Mouse (Mus musculus): ENCODE data around the gene Trim7. TPM values are rescaled to one million over a fixed set of nuclear protein-coding genes. Genes with fewer than 3 reads are reported as not detected.
A peak's percentile ranks its signal among the peaks of the same experiment; 100 is the strongest.
"Not testable (repeated sequence)": the region's sequence is repeated elsewhere in the genome, so short reads cannot be mapped to it uniquely, and the experiment has no call there.

Trim7 gene
- total RNA-seq (2017) = 0.19 and 4.3 TPM in 2 replicates

DNA sequence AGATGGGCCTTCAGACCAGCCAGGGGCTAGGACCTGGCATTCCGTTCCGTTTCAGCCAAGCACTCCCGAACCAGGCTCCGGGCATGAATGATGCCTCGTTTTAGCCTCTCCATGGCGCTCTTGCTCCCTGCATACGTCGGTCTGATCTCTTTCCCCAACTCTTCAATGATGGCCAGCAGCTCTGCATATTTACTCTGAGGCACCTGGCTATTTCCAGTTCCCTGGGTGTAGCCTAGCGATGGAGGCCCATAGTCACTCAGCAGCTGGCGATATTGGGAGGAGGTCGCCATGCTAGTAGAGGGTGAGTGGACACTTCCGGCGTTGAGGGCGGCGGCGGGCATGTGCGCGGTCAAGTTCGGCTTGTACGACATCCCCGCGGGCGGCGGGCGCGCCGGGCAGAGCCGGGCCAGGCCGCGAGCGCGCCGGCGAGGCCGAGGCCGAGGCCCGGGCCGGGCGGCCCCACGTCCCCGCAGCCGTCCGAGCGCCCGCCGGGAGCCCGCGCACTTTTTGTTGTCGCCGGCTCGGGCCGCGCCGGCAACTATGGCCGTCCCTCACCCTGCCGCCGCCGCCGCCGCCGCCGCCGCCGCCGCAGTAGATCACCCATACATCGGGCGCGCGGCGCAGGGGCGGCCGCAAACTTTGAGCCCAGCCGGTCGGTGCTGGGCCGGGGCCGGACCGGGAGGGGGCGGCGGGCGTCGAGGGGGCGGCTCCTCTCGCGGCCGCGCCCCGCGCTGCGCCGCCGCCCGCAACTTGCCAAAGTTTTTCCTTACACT lies at the start of gene Trim7, which contains the start of gene Gm12184:
Gene Trim7, plus strand, starts transcription at position 162 of the 773 bp plus-strand sequence.
Gene Gm12184, minus strand, starts transcription at position 677 of the 773 bp plus-strand sequence.
- peak; percentile 20 to 36; a peak in 3 of 4 replicates for ATAC-seq (replicated peaks in 1 of 2; ENCODE audit: insufficient read depth in 1 of 2, low FRiP score in 2 of 2, low TSS enrichment in 1 of 2, low read depth in 1 of 2, poor library complexity in 2 of 2, severe bottlenecking in 2 of 2)

DNA sequence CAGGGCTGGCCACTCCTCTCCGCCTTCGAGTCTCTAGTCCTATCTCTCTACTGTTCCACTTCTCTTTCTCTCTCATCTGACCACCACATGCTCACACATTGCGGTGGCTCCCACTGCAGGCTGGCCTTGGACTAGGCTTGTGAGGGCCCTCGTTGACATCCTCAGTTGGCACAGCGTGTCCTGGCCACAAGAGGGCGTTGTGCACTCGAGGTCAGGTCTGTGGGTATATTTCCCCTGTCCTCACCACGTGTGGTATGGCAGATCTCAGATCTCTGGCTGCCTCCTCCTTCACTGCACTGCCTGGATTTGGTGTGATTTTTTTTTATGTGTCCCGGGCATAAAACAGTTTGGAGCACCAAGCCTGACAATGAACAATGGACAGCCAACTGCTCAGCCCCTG lies 49.3 kb upstream of the Trim7 start:
- ATAC-seq (replicated peaks in 1 of 2; ENCODE audit: insufficient read depth in 1 of 2, low FRiP score in 2 of 2, low TSS enrichment in 1 of 2, low read depth in 1 of 2, poor library complexity in 2 of 2, severe bottlenecking in 2 of 2) = 0 out of 4 replicates have a peak, but pooled peaks of 1 of the 2 experiments have one; percentile 21

DNA sequence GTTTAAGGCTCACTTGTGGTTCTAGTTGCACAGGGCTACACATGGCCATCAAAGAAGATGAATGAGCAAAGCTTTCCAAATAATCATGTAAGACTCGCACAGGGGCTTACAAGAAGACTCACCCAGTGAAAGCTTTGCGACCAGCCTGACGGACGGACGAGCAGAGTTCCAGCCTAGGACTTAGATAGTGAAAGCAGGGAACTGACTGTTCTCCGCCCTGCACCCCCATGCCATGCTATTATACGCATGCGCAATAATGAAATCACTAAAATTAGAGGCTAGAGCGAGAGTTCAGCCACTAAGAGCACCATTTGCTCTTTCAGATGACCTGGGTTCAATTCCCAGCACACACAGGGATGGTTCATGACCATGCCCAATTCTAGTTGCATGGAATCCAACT lies 48.6 kb upstream of the Trim7 start:
- ATAC-seq (replicated peaks in 1 of 2; ENCODE audit: insufficient read depth in 1 of 2, low FRiP score in 2 of 2, low TSS enrichment in 1 of 2, low read depth in 1 of 2, poor library complexity in 2 of 2, severe bottlenecking in 2 of 2) = no peak

DNA sequence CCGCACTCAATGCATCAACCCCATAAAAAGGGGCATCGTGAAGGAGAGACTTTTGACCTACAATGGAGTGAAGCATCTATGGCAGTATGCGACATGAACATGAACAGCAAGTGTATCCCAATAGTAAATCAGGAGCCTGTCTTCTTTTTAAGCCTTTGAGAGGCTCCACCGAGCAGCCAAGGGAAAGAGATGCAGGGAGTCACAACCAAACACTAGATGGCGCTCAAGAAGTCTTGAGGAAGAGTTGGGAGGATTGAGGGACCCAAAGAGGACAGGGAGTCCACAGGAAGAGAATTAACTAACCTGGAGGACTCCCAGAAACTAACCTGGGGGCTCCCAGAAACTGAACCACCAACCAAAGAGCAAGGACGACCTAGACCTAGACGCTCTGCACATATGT lies 46.5 kb upstream of the Trim7 start:
- ATAC-seq (replicated peaks in 1 of 2; ENCODE audit: insufficient read depth in 1 of 2, low FRiP score in 2 of 2, low TSS enrichment in 1 of 2, low read depth in 1 of 2, poor library complexity in 2 of 2, severe bottlenecking in 2 of 2) = peak; percentile 46 to 51; a peak in 2 of 4 replicates

DNA sequence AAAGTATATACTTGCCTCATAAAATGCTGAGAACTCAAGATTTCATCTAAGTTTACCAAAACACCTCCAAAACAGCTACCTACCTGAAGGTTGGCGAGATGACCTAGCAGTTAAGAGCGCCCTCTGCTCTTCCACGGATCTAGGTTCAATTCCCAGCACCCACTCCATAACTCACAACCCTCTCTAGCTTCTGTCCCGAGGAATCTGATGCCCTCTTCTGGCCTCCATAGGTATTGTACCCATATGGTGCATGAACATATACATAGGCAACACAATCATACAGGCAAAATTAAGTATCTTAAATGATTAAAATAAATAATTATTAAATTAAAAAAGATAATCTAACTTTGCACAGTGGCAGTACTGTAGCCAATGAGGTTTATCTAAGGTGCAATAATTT lies 43.7 kb upstream of the Trim7 start:
- ATAC-seq (replicated peaks in 1 of 2; ENCODE audit: insufficient read depth in 1 of 2, low FRiP score in 2 of 2, low TSS enrichment in 1 of 2, low read depth in 1 of 2, poor library complexity in 2 of 2, severe bottlenecking in 2 of 2) = no peak

DNA sequence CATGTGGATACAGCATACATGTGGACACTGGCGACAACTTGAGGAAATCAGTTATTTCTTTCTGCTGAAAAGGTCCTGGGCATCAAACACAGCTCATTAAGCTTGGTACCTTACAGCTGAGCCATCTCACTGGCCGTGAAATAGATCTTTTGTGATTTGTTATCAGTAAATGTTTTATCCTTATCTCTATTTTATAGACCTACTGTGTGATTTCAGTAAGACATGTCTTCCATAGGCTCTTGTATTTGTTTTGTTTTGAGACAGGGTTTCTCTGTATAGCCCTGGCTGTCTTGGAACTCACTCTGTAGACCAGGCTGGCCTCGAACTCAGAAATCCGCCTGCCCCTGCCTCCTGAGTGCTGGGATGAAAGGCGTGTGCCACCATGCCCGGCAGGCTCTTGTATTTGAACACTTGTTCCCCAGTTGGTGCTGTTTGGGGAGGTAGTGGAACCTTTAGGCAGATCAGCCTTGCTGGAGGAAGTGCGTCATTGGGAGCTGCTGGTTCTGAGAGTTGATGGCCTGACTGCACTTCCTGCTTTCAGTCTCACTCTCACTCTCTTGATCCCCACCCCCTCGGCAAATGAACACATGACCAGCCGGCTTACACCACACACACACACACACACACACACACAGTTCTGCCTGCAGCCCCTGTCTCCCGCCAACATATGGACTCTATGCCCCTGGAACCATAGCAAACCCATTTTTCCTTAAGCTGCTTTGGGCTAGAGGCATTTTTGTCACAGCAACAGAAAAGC lies 38.3 kb upstream of the Trim7 start:
- ATAC-seq (replicated peaks in 1 of 2; ENCODE audit: insufficient read depth in 1 of 2, low FRiP score in 2 of 2, low TSS enrichment in 1 of 2, low read depth in 1 of 2, poor library complexity in 2 of 2, severe bottlenecking in 2 of 2) = peak; percentile 92

DNA sequence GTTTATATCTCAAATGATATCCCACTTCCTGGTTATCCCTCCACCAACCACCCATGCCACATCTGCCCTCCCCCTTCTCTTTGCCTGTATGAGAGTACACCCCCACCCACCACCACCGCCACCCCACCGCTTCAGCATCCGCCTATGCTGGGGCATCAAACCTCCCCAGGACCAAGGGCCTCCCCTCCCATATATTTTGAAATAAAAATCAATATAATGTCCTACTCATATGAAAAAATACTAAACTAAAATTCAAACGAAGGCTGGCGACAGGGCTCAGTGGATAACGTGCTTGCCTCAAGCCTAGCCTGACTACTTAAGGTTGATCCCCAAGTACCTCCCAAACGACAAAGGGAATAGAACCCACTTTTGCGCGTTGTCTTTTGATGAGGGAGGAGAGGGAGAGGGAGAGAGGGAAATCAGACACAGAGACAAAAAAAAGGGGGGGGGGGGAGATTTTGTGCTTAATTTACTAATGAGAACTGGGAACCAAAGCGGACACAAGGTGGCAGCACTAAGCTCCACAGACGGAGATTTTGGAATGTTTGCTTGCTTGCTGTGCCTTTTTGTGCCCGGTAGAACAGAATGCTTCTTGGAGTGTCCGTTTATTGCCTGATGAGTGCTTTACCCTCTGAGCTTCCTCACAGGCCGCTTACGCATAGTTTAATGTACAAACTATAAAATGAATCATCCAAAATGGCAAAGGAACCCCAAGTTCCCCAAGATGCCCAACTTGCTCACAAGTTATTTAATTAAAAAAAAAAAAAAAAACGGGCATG lies 37.4 kb upstream of the Trim7 start:
- ATAC-seq (replicated peaks in 1 of 2; ENCODE audit: insufficient read depth in 1 of 2, low FRiP score in 2 of 2, low TSS enrichment in 1 of 2, low read depth in 1 of 2, poor library complexity in 2 of 2, severe bottlenecking in 2 of 2) = peak; percentile 51 to 64

DNA sequence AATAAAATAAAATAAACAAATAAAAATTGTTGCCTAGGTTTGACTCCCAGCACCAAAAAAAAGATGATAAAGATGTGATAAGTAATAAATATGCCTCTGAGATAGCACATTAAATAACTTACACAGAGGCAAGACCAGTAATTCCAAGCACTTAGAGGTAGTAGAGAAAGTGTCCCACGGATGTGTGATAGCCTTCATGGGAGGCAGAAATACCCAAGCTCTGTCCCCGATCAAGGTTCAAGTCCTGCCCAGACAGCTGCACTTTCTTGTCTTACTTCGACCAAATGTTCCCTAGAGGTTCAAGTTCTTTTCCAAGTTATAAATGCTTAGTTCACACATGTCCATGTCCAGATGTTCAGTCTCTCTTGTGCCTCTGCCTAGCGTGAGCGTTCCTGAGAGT lies 36.7 kb upstream of the Trim7 start:
- ATAC-seq (replicated peaks in 1 of 2; ENCODE audit: insufficient read depth in 1 of 2, low FRiP score in 2 of 2, low TSS enrichment in 1 of 2, low read depth in 1 of 2, poor library complexity in 2 of 2, severe bottlenecking in 2 of 2) = no peak

DNA sequence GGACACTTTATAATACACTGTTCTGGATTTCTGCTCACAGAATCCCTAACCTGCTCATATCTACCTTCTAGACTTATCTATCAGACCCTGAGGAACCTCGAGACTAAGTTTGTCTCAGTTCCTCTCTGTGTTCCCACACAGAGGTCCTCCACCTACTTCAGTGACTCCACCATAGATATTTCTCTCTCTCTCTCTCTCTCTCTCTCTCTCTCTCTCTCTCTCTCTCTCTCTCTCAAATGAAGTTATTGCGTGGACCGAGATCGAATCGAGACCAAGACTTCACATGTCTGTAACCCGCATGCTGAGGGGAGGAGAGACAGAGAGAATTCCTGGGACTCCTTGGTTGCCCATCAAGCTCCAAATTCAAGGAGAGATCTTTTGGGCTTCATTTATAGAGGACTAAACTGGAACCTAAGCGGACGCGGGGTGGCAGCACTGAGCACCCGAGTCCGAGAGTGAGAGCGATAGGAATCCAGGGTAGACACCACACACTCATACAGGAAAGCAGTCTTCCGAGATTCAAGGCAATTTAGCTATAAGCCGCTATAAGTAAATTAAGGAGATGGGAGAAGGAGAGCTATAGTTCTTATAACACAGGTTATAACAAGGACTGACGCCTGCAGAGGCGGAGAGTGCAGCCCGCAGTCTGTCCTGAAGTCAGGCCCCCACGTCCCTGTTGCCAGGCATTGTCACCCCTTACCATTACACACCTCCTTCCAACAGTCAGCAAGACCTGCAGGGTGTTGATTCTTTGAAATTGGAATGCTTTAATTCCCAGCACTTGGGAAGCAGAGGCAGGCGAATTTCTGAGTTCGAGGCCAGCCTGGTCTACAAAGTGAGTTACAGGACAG lies 35.7 kb upstream of the Trim7 start:
- peak; percentile 47 to 66; a peak in 3 of 4 replicates for ATAC-seq (replicated peaks in 1 of 2; ENCODE audit: insufficient read depth in 1 of 2, low FRiP score in 2 of 2, low TSS enrichment in 1 of 2, low read depth in 1 of 2, poor library complexity in 2 of 2, severe bottlenecking in 2 of 2)

DNA sequence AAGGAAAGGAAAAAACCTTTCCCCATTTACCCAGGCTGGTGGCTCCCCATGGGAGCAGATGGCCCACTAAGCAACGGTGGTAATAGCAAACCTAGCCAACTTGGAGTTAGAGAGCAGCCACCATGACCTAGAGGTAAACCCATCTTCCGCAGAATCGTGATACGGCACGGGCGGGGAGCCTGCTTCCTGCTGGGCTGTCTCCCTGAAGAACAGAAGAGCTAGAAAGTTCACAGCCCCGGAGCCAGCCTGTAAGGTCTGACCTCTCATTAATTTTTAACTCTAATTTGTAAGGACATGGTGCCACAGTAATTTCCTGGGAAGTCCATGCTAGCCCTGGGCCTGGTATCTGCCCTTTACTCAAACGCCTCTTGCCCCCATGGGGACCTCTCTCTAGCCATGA lies 35.0 kb upstream of the Trim7 start:
- ATAC-seq (replicated peaks in 1 of 2; ENCODE audit: insufficient read depth in 1 of 2, low FRiP score in 2 of 2, low TSS enrichment in 1 of 2, low read depth in 1 of 2, poor library complexity in 2 of 2, severe bottlenecking in 2 of 2) = no peak

DNA sequence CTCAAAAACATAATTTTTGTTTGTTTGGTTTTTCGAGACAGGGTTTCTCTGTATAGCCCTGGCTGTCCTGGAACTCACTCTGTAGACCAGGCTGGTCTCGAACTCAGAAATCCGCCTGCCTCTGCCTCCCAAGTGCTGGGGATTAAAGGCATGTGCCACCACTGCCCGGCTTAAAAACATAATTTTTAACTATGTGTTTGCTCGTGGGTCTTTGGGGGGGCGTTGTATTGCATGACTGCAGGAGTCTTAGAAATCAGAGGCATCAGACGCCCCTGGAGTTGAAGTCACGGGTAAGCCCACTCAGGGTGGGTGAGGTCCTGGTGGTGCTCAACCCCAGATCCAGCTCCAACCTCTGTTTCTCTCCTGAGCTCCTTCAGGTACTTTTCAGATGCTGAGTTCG lies 34.0 kb upstream of the Trim7 start:
- ATAC-seq (replicated peaks in 1 of 2; ENCODE audit: insufficient read depth in 1 of 2, low FRiP score in 2 of 2, low TSS enrichment in 1 of 2, low read depth in 1 of 2, poor library complexity in 2 of 2, severe bottlenecking in 2 of 2) = not testable (repeated sequence)

DNA sequence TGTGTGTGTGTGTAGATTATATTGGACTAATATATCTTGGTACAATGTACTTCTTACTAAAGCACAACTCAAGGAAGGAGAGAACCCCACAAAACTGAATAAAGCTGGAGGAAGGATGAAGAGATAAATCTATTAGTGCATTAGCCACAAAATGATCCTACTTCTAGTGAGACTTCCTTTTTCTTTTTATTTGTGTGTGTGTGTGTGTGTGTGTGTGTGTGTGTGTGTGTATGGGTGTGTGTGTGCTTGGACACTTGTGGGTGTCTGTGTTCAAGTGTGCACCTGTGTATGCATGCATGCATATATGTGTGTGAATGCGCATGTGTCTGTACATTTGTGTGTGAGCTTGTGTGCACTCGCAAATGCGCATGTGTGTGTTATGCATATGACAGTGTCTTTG lies 32.8 kb upstream of the Trim7 start:
- ATAC-seq (replicated peaks in 1 of 2; ENCODE audit: insufficient read depth in 1 of 2, low FRiP score in 2 of 2, low TSS enrichment in 1 of 2, low read depth in 1 of 2, poor library complexity in 2 of 2, severe bottlenecking in 2 of 2) = no peak

DNA sequence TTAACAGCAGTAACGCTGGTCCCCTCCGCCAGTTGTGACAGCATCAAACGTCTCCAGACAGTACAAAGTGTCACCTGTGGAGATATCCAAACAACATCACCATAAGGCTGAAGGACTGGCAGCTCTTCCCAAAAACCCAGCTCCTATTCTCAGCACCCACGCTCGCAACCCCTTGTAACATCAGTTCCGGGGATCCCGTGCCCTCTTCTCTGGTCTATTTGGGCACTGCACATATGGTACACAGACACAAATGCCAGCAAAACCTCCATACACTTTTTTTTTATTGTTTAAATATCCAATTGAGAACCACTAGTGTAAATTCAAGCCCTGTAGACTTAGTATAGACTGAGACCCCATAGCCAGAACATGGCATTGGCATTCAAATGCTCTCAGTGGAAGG lies 30.7 kb upstream of the Trim7 start:
- ATAC-seq (replicated peaks in 1 of 2; ENCODE audit: insufficient read depth in 1 of 2, low FRiP score in 2 of 2, low TSS enrichment in 1 of 2, low read depth in 1 of 2, poor library complexity in 2 of 2, severe bottlenecking in 2 of 2) = no peak

DNA sequence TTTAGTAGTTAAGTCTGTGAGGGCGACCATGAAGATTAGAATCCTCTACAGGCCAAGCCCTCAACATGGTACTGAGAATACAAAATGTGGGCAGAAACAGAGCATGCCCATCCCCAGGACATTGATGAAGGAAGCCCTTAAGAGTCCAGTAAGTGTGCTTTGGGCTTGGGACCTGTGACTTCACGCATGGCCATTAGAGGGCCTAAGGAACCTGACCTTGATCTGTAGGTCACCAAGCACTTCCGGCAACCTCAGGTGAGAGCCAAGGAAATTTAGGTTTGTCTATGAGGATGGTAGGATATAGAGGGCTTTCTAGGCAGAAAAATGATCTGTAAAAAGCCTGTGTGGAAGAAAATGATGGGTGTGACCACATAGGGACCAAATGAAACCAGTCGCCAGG lies 29.6 kb upstream of the Trim7 start:
- no peak for ATAC-seq (replicated peaks in 1 of 2; ENCODE audit: insufficient read depth in 1 of 2, low FRiP score in 2 of 2, low TSS enrichment in 1 of 2, low read depth in 1 of 2, poor library complexity in 2 of 2, severe bottlenecking in 2 of 2)

DNA sequence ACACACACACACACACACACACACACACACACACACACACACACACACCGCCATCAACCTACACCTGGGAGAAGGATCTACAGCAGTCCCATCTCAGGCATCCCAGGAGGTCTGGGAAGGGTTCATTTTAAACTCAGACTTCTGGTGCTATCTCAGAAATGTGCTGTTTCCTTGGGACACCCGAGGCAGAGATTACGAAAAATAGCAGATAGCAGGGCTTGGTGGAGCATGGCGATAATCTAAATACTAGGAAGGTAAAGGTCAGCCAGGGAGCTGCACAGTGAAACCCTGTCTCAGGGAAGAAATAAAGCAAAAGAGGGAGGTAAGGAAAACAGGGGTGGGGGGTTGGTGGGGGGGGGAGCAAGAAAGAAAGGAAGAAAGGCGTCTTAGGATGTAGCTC lies 28.7 kb upstream of the Trim7 start:
- ATAC-seq (replicated peaks in 1 of 2; ENCODE audit: insufficient read depth in 1 of 2, low FRiP score in 2 of 2, low TSS enrichment in 1 of 2, low read depth in 1 of 2, poor library complexity in 2 of 2, severe bottlenecking in 2 of 2) = no peak

DNA sequence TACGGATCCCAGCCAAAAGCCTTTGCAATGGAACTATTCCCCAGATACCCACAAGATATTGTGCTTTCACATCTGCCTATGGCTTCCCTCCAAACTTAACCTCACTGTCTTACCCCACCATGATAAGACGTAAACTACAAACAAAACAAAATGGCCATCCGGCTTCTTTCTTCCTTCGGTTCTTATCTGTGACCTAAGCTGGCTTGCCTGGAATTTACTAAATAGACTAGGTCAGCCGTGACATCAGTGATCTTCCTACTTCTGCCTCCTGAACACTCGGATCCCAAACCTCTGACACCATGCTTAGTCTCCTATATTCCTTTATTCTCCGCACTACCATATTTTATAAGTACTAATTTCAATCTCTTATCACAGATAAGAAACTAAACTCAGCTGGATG lies 27.6 kb upstream of the Trim7 start:
- ATAC-seq (replicated peaks in 1 of 2; ENCODE audit: insufficient read depth in 1 of 2, low FRiP score in 2 of 2, low TSS enrichment in 1 of 2, low read depth in 1 of 2, poor library complexity in 2 of 2, severe bottlenecking in 2 of 2) = no peak
